Mouse (Mus musculus): ENCODE measurements around the gene Tceal3. TPM values are rescaled to one million over a fixed set of nuclear protein-coding genes. Genes with fewer than 3 reads are reported as not detected.
A peak's percentile ranks its signal among the peaks of the same experiment; 100 is the strongest.
"Not testable (repeated sequence)": the region's sequence is repeated elsewhere in the genome, so short reads cannot be mapped to it uniquely, and the experiment has no call there.

Tceal3 gene
- 3.4 and 4.6 TPM in 2 replicates for polyA plus RNA-seq (2014; fragmentation: Nextera tagmentation; extraction: Ambion mirVana)

DNA sequence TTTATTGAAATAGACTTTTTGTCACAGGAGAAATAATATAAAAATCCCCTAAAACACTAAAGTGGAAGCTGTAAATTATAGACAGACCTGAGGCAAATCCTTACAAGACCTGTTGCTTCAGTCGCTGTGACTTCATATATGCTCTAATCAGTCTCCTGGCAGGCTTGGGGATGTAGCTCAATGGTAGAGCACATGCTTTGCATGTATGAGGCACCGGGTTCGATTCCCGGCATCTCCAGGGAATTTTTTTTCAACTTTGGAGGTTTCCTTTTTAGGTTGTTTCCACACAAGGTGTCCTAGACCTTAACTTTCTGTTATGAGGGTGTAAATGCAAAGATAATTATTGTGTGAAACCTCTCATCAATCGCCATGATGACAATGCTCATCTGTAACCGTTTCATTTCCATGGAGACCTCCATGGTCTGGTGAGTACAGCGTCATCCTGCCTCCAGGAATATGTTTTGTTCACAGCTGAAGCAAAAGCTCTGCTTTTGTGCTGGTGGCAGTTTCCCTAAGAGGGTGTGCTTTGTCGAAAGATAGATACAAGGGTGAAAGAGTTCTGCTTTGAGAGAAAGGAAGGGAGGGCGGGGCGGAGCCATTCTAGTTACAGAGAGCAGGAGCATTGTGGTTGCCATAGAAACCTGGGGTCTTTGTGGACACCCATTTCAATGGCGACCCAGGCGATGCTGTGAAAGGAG lies at the start of gene Tceal3:
Tceal3 (plus strand) TSS at position 644 of the 698 bp plus-strand sequence.
- Histone ChIP-seq H3K27me3 (replicated peaks; ENCODE audit: control insufficient read depth, insufficient read depth, low read length) (no peaks in the 10 kb centered on the region), H3K36me3 (ENCODE audit: control insufficient read depth, insufficient read depth, low read length) (no peaks in the 10 kb centered on the region), H3K9me3 (ENCODE audit: control insufficient read depth, low read length) (no peaks in the 10 kb centered on the region), H3K4me1 (replicated peaks; ENCODE audit: control insufficient read depth, insufficient read depth, low read length) (no peaks in the 10 kb centered on the region), H3K4me2 (ENCODE audit: low read length) (no peak within 1 kb of the TSS), H3K27ac (ENCODE audit: low read depth) (no peak within 1 kb of the TSS), H3K4me3 (ENCODE audit: low read depth, low read length) (no peak within 1 kb of the TSS), H3K9ac (ENCODE audit: low read length) (no peak within 1 kb of the TSS)
- ATAC-seq (replicated peaks; ENCODE audit: low FRiP score, low TSS enrichment, low read depth) (no peak), DNase-seq (ENCODE audit: low spot score) (no peak)
- 53% methylated on average over 12 of the region's 12 CpGs for WGBS

DNA sequence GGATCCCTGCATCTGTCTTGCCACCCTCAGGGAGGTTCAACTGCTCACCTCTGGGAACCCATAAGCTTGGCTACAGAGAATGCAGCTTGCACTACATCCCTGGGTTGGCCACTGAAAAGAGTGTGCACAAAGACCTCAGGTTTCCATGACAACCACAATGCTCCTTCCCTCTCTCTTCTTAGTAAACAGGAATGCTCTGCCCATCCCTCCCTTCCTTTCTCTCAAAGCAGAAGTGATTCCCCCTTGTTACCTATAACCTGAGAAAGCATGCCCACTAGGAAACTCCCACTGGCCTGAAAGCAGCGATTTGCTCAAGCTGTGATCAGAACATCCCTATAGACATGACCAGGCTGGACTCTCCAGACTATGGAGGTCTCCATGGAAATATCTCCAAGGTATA lies 46.7 kb upstream of the Tceal3 start, which contains the start of gene Kir3dl2:
Kir3dl2 (minus strand) TSS at position 101 of the 400 bp plus-strand sequence.
- H3K4me2 ChIP-seq (ENCODE audit: low read length); H3K36me3 ChIP-seq (ENCODE audit: control insufficient read depth, insufficient read depth, low read length); H3K27me3 ChIP-seq (replicated peaks; ENCODE audit: control insufficient read depth, insufficient read depth, low read length); DNase-seq (ENCODE audit: low spot score); H3K4me3 ChIP-seq (ENCODE audit: low read depth, low read length); H3K4me1 ChIP-seq (replicated peaks; ENCODE audit: control insufficient read depth, insufficient read depth, low read length); H3K27ac ChIP-seq (ENCODE audit: low read depth); H3K9ac ChIP-seq (ENCODE audit: low read length); H3K9me3 ChIP-seq (ENCODE audit: control insufficient read depth, low read length); ATAC-seq (replicated peaks; ENCODE audit: low FRiP score, low TSS enrichment, low read depth): not testable (repeated sequence)
- WGBS = 61% methylated on average over 1 of the region's 1 CpGs

DNA sequence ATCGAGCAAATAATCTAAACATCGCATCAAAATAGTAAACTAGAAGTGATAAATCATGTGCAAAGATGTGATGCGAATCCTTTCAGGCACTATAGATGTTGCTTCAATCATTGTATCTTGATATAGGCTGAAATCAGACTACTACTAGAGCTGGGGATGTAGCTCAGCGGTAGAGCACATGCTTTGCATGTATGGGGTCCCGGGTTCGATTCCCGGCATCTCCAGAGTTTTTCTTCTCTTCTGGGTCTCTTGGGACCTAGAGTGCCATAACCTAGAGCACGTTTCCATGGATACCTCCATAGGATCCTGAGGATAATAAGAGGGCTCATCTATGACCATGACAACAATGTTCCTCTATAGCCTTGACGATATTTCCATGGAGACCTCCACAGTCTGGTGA lies 21.5 kb upstream of the Tceal3 start:
- H3K27me3 ChIP-seq (replicated peaks; ENCODE audit: control insufficient read depth, insufficient read depth, low read length); DNase-seq (ENCODE audit: low spot score); H3K27ac ChIP-seq (ENCODE audit: low read depth); H3K4me2 ChIP-seq (ENCODE audit: low read length); H3K36me3 ChIP-seq (ENCODE audit: control insufficient read depth, insufficient read depth, low read length); H3K4me1 ChIP-seq (replicated peaks; ENCODE audit: control insufficient read depth, insufficient read depth, low read length); ATAC-seq (replicated peaks; ENCODE audit: low FRiP score, low TSS enrichment, low read depth); H3K9me3 ChIP-seq (ENCODE audit: control insufficient read depth, low read length); H3K4me3 ChIP-seq (ENCODE audit: low read depth, low read length); H3K9ac ChIP-seq (ENCODE audit: low read length): not testable (repeated sequence)
- WGBS = 90% methylated on average over 9 of the region's 9 CpGs

DNA sequence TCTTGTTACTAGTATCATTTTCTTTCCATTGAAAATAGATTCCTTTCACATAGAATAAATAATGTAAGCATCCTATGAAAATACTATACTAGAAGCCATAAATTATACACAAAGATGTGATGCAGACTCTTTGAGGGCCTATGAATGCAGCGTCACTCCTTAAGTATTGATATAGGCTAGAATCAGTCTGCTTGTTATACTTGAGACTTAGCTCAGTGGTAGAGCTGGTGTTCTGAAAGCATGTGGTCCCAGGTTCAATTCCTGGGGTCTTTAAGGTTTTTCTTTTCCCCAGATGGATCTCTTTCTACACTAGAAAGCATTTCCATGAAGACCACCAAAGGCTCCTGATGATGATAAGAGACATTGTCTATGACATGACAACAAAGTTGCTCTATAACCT lies 6.0 kb upstream of the Tceal3 start:
- H3K27me3 ChIP-seq (replicated peaks; ENCODE audit: control insufficient read depth, insufficient read depth, low read length) = no peaks in the 10 kb centered on the region
- no peaks in the 10 kb centered on the region for H3K4me1 ChIP-seq (replicated peaks; ENCODE audit: control insufficient read depth, insufficient read depth, low read length)
- no peak for DNase-seq (ENCODE audit: low spot score)
- no peak overlapping the region for H3K27ac ChIP-seq (ENCODE audit: low read depth)
- H3K4me3 ChIP-seq (ENCODE audit: low read depth, low read length) = no peak overlapping the region
- H3K9me3 ChIP-seq (ENCODE audit: control insufficient read depth, low read length) = no peaks in the 10 kb centered on the region
- no peaks in the 10 kb centered on the region for H3K36me3 ChIP-seq (ENCODE audit: control insufficient read depth, insufficient read depth, low read length)
- H3K4me2 ChIP-seq (ENCODE audit: low read length) = no peak overlapping the region
- ATAC-seq (replicated peaks; ENCODE audit: low FRiP score, low TSS enrichment, low read depth) = no peak
- WGBS = 75% methylated on average over 1 of the region's 1 CpGs
- H3K9ac ChIP-seq (ENCODE audit: low read length) = no peak overlapping the region

DNA sequence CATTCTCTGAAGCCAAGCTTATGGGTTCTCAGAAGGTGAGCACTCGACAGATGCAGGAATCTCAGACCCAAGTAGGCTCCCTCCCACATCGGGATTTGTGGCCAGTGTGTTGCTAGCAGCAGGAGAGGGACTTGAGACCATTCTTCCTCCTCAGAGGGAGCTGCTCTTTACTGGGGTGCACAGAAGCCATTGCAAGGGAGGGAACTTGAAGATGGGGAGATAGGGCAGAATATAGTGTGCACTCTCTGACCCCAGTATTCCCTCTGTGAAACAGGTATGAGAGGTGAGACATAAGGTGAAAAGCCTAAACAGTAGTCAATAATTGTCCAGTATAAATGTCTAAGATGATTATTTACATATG lies 235 bp downstream of the Tceal3 start:
- Histone ChIP-seq H3K9me3 (ENCODE audit: control insufficient read depth, low read length) (no peaks in the 10 kb centered on the region), H3K9ac (ENCODE audit: low read length) (no peak overlapping the region), H3K4me2 (ENCODE audit: low read length) (no peak overlapping the region), H3K27me3 (replicated peaks; ENCODE audit: control insufficient read depth, insufficient read depth, low read length) (no peaks in the 10 kb centered on the region), H3K4me1 (replicated peaks; ENCODE audit: control insufficient read depth, insufficient read depth, low read length) (no peaks in the 10 kb centered on the region), H3K36me3 (ENCODE audit: control insufficient read depth, insufficient read depth, low read length) (no peaks in the 10 kb centered on the region), H3K27ac (ENCODE audit: low read depth) (no peak overlapping the region), H3K4me3 (ENCODE audit: low read depth, low read length) (no peak overlapping the region)
- no peak for DNase-seq (ENCODE audit: low spot score)
- 35% methylated on average over 2 of the region's 2 CpGs for WGBS
- ATAC-seq (replicated peaks; ENCODE audit: low FRiP score, low TSS enrichment, low read depth) = no peak

DNA sequence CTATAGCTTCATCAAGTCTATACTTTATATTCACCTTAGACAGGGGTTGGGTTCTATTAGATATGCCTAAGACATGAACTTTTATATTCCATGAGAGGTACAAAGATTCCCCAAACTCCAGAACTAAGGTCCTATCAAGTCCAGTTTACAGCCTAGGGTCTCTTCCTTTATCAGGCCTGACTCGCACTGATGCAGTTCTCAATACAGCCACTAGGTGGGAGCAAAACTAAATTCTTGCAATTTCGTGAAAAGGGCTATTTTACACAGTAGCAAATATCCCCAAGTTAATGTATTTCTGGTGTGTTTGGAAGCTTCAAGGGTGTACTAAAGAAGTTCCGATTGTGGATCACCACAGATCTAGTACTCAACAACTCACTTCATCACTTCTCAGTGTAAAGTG lies 8.8 kb downstream of the Tceal3 start:
- H3K4me2 ChIP-seq (ENCODE audit: low read length) = no peak overlapping the region
- no peak overlapping the region for H3K27ac ChIP-seq (ENCODE audit: low read depth)
- H3K9ac ChIP-seq (ENCODE audit: low read length) = no peak overlapping the region
- no peak overlapping the region for H3K4me3 ChIP-seq (ENCODE audit: low read depth, low read length)
- no peaks in the 10 kb centered on the region for H3K27me3 ChIP-seq (replicated peaks; ENCODE audit: control insufficient read depth, insufficient read depth, low read length)
- no peaks in the 10 kb centered on the region for H3K9me3 ChIP-seq (ENCODE audit: control insufficient read depth, low read length)
- H3K36me3 ChIP-seq (ENCODE audit: control insufficient read depth, insufficient read depth, low read length) = no peaks in the 10 kb centered on the region
- no peak for ATAC-seq (replicated peaks; ENCODE audit: low FRiP score, low TSS enrichment, low read depth)
- DNase-seq (ENCODE audit: low spot score) = peak; percentile 67
- WGBS = 14% methylated on average over 3 of the region's 3 CpGs
- H3K4me1 ChIP-seq (replicated peaks; ENCODE audit: control insufficient read depth, insufficient read depth, low read length) = no peaks in the 10 kb centered on the region

DNA sequence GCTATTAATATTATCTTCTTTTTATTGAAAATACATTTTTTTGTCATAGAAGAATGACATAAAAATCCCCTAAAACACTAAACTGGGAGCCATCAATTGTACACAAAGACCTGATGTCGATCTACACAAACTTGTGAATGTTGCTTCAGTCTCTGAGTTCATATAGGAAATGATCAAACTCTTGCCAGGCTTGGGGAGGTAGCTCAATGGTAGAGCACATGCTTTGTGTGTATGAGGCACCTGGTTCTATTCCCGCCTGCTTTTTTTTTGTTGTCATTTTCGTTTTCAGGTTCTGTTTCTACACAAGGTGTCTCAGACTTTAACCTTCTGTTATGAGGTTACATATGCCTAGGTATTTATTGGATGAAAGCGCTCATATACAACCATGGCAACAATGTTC lies 16.3 kb downstream of the Tceal3 start:
- H3K27ac ChIP-seq (ENCODE audit: low read depth) = no peak overlapping the region
- no peak overlapping the region for H3K4me2 ChIP-seq (ENCODE audit: low read length)
- 86% methylated on average over 4 of the region's 4 CpGs for WGBS
- H3K27me3 ChIP-seq (replicated peaks; ENCODE audit: control insufficient read depth, insufficient read depth, low read length) = no peaks in the 10 kb centered on the region
- H3K36me3 ChIP-seq (ENCODE audit: control insufficient read depth, insufficient read depth, low read length) = no peaks in the 10 kb centered on the region
- H3K4me1 ChIP-seq (replicated peaks; ENCODE audit: control insufficient read depth, insufficient read depth, low read length) = no peaks in the 10 kb centered on the region
- DNase-seq (ENCODE audit: low spot score) (no peak), ATAC-seq (replicated peaks; ENCODE audit: low FRiP score, low TSS enrichment, low read depth) (no peak)
- H3K9me3 ChIP-seq (ENCODE audit: control insufficient read depth, low read length) = no peaks in the 10 kb centered on the region
- no peak overlapping the region for H3K4me3 ChIP-seq (ENCODE audit: low read depth, low read length)
- H3K9ac ChIP-seq (ENCODE audit: low read length) = no peak overlapping the region

DNA sequence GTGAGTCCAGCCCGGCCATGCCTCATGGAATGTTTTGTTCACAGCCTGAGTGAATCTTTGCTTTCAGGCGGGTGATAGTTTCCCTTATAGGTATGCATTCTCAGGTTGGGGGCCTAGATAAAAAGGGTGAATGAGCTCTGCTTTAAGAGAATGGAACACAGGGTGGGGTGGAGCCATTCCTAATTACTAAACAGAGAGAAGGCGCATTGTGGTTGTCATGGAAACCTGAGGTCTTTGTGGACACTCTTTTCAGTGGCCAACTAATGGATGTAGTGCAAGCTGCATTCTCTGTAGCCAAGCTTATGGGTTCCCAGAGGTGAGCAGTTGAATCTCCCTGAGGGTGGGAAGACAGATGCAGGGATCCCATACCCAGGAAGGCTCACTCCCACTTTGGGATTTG lies 16.8 kb downstream of the Tceal3 start:
- ATAC-seq (replicated peaks; ENCODE audit: low FRiP score, low TSS enrichment, low read depth) (no peak), DNase-seq (ENCODE audit: low spot score) (no peak)
- no peak overlapping the region for H3K4me2 ChIP-seq (ENCODE audit: low read length)
- H3K36me3 ChIP-seq (ENCODE audit: control insufficient read depth, insufficient read depth, low read length) = no peaks in the 10 kb centered on the region
- 88% methylated on average over 3 of the region's 3 CpGs for WGBS
- no peaks in the 10 kb centered on the region for H3K9me3 ChIP-seq (ENCODE audit: control insufficient read depth, low read length)
- no peaks in the 10 kb centered on the region for H3K27me3 ChIP-seq (replicated peaks; ENCODE audit: control insufficient read depth, insufficient read depth, low read length)
- H3K4me3 ChIP-seq (ENCODE audit: low read depth, low read length) = no peak overlapping the region
- no peak overlapping the region for H3K27ac ChIP-seq (ENCODE audit: low read depth)
- H3K4me1 ChIP-seq (replicated peaks; ENCODE audit: control insufficient read depth, insufficient read depth, low read length) = no peaks in the 10 kb centered on the region
- H3K9ac ChIP-seq (ENCODE audit: low read length) = no peak overlapping the region

DNA sequence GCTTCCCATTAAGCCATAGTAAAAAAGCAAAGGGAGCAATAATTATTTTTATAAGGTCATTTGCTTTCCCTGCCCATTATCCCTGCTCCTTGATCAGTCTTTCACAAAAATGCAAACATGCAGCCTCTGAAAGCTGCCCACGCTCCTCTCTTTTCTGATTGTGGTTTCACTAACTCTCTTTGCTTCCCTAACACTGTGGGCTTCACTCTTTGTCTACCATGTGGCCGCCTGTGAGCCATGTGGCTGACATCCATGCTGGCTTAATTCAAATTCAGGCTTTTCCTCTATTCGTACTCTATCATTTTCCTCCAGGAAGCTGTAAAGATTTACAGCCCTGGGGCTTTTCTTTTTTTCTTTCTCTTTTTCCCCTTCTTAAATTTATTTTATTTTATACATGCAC lies 20.7 kb downstream of the Tceal3 start:
- Histone ChIP-seq H3K4me2 (ENCODE audit: low read length) (no peak overlapping the region), H3K4me3 (ENCODE audit: low read depth, low read length) (no peak overlapping the region), H3K27ac (ENCODE audit: low read depth) (no peak overlapping the region), H3K9me3 (ENCODE audit: control insufficient read depth, low read length) (no peaks in the 10 kb centered on the region), H3K36me3 (ENCODE audit: control insufficient read depth, insufficient read depth, low read length) (no peaks in the 10 kb centered on the region), H3K4me1 (replicated peaks; ENCODE audit: control insufficient read depth, insufficient read depth, low read length) (no peaks in the 10 kb centered on the region), H3K9ac (ENCODE audit: low read length) (no peak overlapping the region), H3K27me3 (replicated peaks; ENCODE audit: control insufficient read depth, insufficient read depth, low read length) (no peaks in the 10 kb centered on the region)
- no peak for ATAC-seq (replicated peaks; ENCODE audit: low FRiP score, low TSS enrichment, low read depth)
- WGBS = 72% methylated on average over 3 of the region's 3 CpGs
- DNase-seq (ENCODE audit: low spot score) = no peak

Data from intestine, embryonic 14.5 days (tissue).